Mouse (Mus musculus) left cerebral cortex, adult 2 months (tissue): Measurements from ENCODE around the gene Ccdc63. TPM values are rescaled to one million over a fixed set of nuclear protein-coding genes. Genes with fewer than 3 reads are reported as not detected.
"Not testable (repeated sequence)": the region's sequence is repeated elsewhere in the genome, so short reads cannot be mapped to it uniquely, and the experiment has no call there.

Source experiments
- DNase-seq, 2 experiments: peaks; one replicate each; pipeline ENCODE4 v3.0.0; 2021 to 2022; ENCODE audit warnings: low spot score in 2 of 2, mixed read lengths in 1 of 2; ENCODE audit errors: extremely low spot score in 1 of 2
- H3K27ac ChIP-seq: fragments of 200-600 bp; 2 replicates; pipeline ENCODE4 v1.8.1; 2022
- H3K4me3 ChIP-seq: fragments of 200-600 bp; 2 replicates; pipeline ENCODE4 v1.8.1; 2022
- CTCF ChIP-seq: fragments of 200-600 bp; IDR thresholded peaks from 2 replicates; pipeline ENCODE4 v1.8.1; 2022; ENCODE audit warnings: antibody characterized with exemption, mild to moderate bottlenecking, moderate library complexity
- intact Hi-C: fragments of 180-260 bp; cut with DNase I; formaldehyde crosslinking; loops from one replicate; pipeline ENCODE4 v1.15.1; 2025
- long read RNA-seq, 2 experiments: library from polyadenylated mRNA; stranded (forward); transcript quantifications; one replicate each; pipeline ENCODE4 v2.0.0; 2021; ENCODE audit warnings: borderline mapping rate in 2 of 2
- total RNA-seq, 2 experiments: library from RNA; stranded (reverse); gene quantifications; 2 replicates each; pipeline ENCODE4 v1.2.3; 2021

Ccdc63 gene
- total RNA-seq: 1 to 10 TPM in 1 of 2 experiments, under 1 TPM in 1; 0.66 to 1.1 TPM
- long read RNA-seq, experiment 1: 0 reads
- long read RNA-seq, experiment 2, partial matches to known transcripts: 0 of 1 reads
- long read RNA-seq, experiment 2, other reads (novel, unspliced or antisense): 1 of 1 reads

DNA sequence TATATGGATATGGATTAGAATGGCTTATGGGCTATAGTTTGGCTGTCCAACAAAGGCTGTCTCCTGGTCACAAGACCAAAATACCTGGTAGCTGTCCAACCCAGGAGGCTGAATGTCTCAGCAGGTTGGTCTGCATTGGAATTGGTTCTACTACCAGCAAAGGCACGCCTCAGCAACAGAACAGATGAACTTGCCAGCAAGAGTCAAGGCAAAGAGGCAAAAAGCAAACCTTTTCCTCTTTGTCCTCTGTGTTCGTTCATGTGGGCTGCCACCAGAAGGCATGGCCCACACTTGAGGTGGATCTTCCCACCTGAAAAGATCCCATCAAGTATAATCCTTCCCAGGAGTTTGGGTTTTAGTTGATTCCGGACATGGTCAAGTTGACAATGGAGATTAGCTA is at the start of gene Ccdc63:
Ccdc63 (minus strand) TSS at position 101 of the 400 bp plus-strand sequence.
- no peak for DNase-seq
- TF ChIP-seq CTCF: no peak

DNA sequence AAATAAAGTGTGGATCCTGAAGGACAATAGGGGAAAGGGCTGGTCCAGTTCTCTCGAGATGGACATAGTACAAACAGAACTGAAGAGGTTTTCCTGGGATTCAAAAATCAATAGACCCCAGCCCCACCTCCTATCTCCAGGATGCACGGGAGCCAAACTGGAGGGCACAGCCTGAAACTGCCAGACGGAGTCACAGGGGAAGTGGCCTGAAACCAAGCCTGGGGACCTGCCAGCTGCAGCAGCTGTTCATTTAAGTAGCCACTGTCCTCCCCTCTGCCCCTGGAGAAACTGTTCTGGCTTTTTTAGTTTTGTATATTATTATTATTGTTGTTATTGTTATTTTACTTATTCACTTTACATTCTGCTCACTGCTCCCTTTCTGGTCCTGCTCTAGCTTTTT is 48.5 kb upstream of the Ccdc63 start:
- DNase-seq: no peak
- TF ChIP-seq CTCF: no peak
- intact Hi-C loops: loop anchor here (2.0 kb wide), 1 partner anchor 18 kb away; the partner anchor contains the start of gene Hvcn1
- no peak overlapping the region for H3K27ac ChIP-seq
- no peak overlapping the region for H3K4me3 ChIP-seq

More for the DNA sequence above, at the start of gene Ccdc63:
- no peak within 1 kb of the TSS for H3K27ac ChIP-seq
- no peak within 1 kb of the TSS for H3K4me3 ChIP-seq
- intact Hi-C loops: no loop called here

DNA sequence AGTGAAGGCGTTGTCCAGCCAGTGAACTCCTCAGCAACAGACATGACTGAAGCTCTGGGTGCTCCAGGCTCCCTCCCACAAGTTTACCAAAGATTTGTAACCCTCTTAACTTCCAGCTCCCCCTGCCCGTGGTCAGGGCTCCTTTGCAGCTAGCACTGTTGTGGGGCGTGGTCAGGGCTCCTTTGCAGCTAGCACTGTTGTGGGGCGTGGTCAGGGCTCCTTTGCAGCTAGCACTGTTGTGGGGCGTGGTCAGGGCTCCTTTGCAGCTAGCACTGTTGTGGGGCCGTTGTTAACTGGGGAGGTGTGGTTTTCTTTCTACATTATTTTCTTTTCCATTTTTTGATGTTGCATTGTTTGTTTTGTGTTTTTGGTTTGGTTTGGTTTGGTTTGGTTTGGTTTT is 44.2 kb upstream of the Ccdc63 start:
- intact Hi-C loops, H3K27ac ChIP-seq, DNase-seq, H3K4me3 ChIP-seq: not testable (repeated sequence)

DNA sequence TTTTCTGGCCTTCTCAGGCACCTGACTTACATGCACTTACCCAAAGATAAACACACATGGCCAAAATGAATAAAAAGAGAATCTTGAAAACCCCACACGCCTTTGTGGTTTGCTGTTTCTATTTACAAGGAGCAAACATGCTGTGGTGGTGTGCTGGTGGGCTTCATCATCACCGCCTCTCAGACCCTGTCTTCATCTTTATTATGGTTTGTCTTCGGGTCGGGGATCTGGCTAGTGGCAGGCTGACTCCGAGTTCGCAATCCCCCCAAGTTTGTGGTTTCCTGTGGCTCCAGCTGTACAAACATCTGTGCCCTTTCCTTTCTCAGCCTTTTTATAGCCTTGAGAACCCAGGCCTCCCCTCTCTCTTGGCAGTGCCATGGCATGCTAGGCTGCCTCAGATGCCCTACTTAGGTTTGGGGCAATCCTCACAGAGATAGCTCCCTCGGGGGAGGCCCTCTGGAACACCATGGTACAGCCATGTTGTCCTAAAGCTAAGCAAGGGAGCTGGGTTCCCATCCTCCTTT is 43.7 kb upstream of the Ccdc63 start:
- intact Hi-C loops: no loop called here
- TF ChIP-seq CTCF: no peak
- no peak overlapping the region for H3K27ac ChIP-seq
- DNase-seq: no peak
- no peak overlapping the region for H3K4me3 ChIP-seq

DNA sequence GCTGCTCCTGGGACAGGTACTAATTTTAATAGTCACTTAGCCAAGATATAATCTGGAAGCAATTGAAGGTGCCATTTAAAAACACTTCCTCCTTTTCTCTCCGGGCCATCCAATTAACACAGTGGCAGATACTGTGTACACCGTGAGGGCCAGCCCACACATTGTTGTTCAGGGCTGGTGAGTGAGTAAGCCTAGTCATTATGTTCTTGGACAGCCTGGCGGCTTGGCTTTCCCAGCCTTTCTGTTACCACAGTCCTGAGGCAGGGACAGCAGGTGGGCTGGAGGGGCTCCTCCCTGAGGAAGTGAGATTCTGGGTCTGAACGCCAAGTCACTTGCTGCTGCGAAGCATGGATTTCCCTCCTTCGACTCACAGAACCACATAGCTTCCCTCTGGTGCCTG is 39.0 kb upstream of the Ccdc63 start:
- no peak overlapping the region for H3K27ac ChIP-seq
- DNase-seq: no peak
- H3K4me3 ChIP-seq: no peak overlapping the region
- no peak for TF ChIP-seq CTCF
- intact Hi-C loops: no loop called here

DNA sequence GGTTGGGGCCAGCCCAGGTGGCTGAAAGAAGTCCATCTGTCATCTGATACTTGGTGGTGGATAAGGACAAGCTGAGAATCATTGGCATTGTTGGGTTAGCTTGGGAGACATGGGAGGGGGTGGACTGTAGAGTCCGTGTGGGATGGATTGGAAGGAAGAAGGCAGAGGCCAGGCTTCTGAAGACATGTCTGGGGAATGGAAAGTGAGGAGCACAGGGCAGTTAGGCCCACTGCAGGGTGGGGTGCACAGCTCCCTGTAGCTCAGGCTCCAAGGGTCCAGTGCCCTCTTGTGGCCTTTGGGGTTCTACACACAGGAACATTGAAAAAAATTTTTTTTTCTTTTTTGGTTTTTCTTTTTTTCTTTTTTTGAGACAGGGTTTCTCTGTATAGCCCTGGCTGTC is 35.8 kb upstream of the Ccdc63 start:
- intact Hi-C loops: loop anchor here (1.0 kb wide), 1 partner anchor 47 kb away; no protein-coding TSS in a partner anchor
- TF ChIP-seq CTCF: peak; percentile 65
- no peak for DNase-seq
- Histone ChIP-seq H3K27ac (no peak overlapping the region), H3K4me3 (no peak overlapping the region)

DNA sequence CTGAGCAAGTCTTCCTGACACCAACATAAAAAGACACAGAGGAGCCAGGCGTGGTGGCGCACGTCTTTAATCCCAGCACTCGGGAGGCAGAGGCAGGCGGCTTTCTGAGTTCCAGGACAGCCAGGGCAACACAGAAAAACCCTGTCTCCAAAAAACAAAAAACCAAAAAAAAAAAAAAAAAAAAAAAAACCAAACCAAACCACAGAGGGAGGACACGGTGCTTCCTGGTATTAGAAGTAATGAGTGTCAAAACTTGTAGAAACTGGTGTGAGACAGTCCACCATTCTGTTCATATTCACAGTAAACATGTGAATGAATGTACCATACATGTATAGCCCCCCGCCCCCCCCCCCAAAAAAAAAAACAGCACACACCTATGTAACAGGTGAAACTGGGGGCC is 35.3 kb upstream of the Ccdc63 start:
- no peak for TF ChIP-seq CTCF
- Histone ChIP-seq H3K27ac (no peak overlapping the region), H3K4me3 (no peak overlapping the region)
- DNase-seq: no peak
- intact Hi-C loops: loop anchor here (1.0 kb wide), 1 partner anchor 47 kb away; no protein-coding TSS in a partner anchor

DNA sequence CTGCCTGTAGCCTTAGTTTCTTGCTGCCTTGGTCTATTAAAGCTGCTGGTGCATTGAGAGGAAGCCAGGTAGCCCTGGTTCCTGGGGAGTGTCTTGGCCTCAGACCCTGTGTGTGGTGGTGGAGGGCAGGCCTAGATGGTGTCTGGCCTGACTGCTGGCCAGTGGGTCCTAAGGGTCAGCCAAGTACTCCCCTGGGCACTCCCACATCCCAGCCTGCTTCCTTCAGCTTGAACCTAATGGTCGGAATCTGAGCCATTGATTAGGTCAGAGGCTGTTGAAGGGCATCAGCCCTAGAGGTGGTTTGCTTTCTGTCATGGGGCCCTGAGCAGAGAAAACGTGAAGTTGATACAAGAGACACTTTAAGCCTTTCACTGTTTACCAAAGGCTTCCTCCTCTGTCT is 34.8 kb upstream of the Ccdc63 start:
- no peak for DNase-seq

DNA sequence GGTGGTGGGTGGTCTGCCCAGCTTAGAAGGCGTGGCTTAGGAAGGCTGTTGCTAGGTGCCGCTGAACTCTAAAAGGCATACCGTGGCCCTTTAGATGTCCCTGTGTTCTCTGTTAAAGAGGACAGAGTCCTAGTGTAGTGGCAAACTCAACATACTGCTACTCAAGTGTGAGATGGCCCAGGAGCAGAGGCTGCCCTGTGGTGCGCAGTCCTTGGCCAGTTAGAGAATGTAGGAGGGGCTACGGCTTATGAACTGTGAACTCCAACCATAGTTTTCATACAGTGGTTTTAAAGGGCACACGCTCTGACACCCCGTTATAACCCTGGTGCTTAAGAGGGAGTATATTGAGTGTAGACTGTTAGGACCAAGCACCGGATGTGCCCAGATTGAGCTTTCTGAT is 30.4 kb upstream of the Ccdc63 start:
- no peak for TF ChIP-seq CTCF
- no peak for DNase-seq
- no peak overlapping the region for H3K27ac ChIP-seq
- H3K4me3 ChIP-seq: no peak overlapping the region
- intact Hi-C loops: no loop called here

More for the DNA sequence above, 34.8 kb upstream of the Ccdc63 start:
- intact Hi-C loops: no loop called here
- H3K27ac ChIP-seq: no peak overlapping the region
- H3K4me3 ChIP-seq: no peak overlapping the region
- no peak for TF ChIP-seq CTCF

DNA sequence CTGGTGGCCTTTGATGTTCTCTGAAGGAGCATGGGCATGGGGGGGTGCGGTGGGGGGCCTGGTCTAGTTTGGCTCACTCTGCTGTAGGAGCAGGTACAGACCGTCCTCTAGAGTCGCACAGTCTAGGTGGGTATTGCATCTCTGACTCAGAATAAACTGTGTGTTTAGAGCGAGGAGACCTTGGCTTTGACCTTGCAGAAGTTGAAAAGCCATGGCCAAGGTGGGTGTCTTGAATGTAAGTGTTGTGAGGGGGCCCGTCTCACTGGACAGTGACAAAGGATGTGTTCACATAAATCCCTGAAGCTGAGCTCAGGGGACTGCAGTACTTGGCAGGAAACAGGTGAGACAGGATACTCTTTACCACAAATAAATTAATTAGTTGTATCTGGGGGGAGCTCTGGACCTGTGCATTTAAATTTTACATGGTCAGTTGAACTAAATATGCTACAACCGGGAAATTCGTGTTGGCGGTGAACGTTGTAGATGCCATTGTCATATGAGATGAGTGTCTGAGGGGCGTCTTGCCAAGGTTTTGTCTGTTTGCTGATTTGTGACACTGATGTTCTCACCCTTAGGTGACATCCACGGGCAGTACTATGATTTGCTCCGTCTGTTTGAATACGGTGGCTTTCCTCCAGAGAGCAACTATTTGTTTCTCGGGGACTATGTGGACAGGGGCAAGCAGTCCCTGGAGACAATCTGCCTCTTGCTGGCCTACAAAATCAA is 27.9 kb upstream of the Ccdc63 start:
- H3K27ac ChIP-seq: no peak overlapping the region

DNA sequence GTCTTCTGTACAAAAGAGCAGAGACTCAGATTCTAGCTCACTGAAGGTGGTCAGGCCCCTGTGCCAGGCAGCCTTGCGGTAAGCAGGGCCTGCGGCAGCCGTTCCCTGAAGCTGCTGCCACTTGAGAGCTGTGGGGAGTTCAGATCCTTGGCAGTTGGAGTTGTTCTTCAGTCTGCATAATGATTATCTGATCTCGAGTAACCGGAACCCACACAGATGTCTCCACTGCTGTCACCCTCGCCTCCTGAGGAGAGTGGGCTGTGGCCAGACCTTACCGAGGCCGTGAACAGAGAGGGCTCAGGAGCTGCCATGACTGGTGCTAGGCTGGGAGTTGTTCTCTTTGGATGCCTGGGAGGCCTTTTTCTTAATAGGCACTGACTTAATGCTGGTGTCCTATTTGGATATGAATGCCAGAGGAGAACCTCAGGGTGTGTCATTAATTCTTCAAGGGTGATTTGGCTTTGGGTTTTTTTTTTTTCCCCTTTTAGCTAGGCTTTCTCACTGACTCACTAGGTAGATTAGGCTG is 26.1 kb upstream of the Ccdc63 start:
- no peak for DNase-seq
- intact Hi-C loops: loop anchor here (5.0 kb wide), 1 partner anchor 71 kb away; no protein-coding TSS in a partner anchor
- no peak for TF ChIP-seq CTCF
- H3K4me3 ChIP-seq: no peak overlapping the region
- peak overlapping the region; percentile 47 for H3K27ac ChIP-seq

More for the DNA sequence above, 27.9 kb upstream of the Ccdc63 start:
- intact Hi-C loops: loop anchor here (5.0 kb wide), 1 partner anchor 69 kb away; no protein-coding TSS in a partner anchor
- no peak for DNase-seq
- no peak overlapping the region for H3K4me3 ChIP-seq
- no peak for TF ChIP-seq CTCF

DNA sequence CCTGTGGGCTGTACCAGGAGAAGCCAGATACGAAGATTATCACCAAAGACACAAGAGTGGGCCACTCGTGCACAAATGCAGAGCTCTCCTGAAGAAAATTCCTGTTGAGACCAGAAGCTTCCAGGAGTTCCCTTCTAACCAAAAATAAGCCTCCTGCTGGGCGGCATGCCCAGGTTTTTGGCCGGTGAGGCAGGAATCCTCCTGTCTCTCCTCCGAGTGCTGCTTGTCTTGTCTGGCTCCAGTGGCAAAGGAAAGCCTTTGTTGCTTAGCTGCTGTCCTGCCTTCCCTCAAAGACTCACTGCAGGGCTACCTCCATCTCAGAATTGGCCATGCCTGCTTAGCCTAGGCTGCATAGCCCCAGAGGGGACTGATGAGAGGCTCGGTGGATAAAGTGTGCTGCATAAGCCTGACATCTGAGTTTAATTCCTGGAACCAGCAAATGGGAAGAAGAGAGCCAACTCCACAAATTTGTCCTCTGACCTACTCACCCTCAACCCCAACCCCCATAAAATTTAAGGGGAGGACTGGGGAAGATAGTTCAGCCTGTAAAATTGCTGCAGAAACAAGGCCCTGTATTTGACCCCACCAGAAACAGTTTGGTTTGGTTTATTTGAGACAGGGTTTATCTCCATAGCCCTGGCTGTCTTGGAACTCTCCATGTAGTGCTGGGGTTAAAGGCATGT is 24.8 kb upstream of the Ccdc63 start:
- no peak; the same call in 1 of the 2 replicates for TF ChIP-seq CTCF
- intact Hi-C loops: loop anchor here (5.0 kb wide), 1 partner anchor 72 kb away; no protein-coding TSS in a partner anchor
- DNase-seq: peak in 1 of 2 experiments; percentile 58
- Histone ChIP-seq H3K27ac (peak overlapping the region; percentile 57), H3K4me3 (no peak overlapping the region)
